Mouse (Mus musculus) hematopoietic stem cell, adult 5-6 weeks (primary cell): ENCODE results near the gene Plac1. TPM values are rescaled to one million over a fixed set of nuclear protein-coding genes. Genes with fewer than 3 reads are reported as not detected.

Source experiments
- ATAC-seq, 2 experiments: fragments of 125-278 bp in 1 of 2; replicated peaks in 1 of 2; 2 replicates each; pipeline ENCODE4 v1.8.0; 2016 to 2017; ENCODE audit warnings: inconsistent platforms in 2 of 2, mild to moderate bottlenecking in 2 of 2, moderate number of reproducible peaks in 2 of 2, low read depth in 1 of 2, moderate TSS enrichment in 1 of 2; ENCODE audit not compliant: low FRiP score in 2 of 2, poor library complexity in 2 of 2, severe bottlenecking in 2 of 2, insufficient read depth in 1 of 2, low TSS enrichment in 1 of 2
- total RNA-seq: library from RNA; stranded (forward); fragments of 172-1452, 232-1000 nt; gene quantifications from 2 replicates; pipeline ENCODE4 v1.2.3, GENCODE M21; 2017

Gene Plac1
- total RNA-seq, 1 experiment from 2014 or later = not detected

DNA sequence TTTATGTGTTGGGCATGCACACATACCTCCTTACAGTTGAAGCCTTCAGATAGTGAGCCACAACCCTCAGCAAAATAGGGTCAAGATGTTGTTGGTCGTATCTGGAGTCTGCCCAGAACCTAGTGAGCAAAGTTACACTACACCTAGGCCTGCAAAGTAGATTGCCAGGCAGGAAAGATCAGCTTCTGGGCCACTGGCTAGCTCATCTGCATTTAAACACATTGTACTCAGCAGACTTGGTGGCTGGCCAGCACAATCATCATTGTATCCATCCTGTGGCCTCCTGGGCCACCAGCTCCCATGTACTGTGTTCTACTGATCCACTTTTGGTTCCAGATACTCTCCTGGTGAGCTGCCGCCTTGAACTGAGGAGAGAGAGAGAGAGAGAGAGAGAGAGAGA is 102.8 kb downstream of the Plac1 start:
- no peak for ATAC-seq

DNA sequence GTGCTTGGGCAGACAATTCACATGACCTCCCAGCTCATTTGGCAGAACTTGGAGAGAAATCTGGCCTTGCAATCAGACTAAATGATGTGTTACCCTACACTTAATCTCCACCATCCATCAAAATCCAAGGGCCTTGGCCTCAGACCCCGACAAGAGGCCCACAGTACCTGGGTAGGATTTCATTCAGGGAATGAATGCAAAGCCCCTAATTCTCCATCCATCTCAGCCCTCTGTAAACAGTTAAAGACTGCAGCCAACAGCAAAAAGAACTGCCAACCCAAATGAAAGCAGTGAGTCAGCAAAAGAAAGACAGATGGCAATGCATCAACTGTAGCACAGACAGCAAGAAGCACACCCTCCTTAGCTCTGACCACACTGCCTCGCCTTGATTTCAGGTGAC is 110.4 kb downstream of the Plac1 start:
- no peak for ATAC-seq

DNA sequence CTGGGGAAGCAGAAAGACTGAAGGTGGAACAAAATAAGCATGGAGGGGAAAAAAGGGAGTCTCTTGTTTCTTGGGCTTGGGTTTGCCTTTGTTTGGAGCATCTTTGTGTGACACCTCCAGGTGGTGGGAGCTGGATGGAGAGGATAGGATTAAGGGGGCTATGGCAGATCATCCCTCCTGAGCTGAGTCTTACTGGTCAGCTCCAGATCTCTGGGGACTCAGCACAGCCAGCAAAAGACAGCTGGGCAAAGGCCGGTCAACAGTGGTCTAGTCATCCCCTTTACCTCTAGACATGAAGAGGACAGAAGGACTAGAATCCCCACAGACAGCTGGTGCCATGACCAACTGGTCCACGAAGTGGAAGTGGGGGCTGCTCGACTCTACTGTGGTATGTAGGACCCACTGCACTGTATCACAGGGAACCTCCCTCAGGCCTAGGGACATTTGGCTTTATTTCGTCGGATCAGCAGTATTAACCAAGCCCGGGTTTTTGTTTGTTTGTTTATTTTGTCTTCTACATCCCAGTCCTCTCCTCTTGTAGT is 113.3 kb downstream of the Plac1 start:
- ATAC-seq = no peak

DNA sequence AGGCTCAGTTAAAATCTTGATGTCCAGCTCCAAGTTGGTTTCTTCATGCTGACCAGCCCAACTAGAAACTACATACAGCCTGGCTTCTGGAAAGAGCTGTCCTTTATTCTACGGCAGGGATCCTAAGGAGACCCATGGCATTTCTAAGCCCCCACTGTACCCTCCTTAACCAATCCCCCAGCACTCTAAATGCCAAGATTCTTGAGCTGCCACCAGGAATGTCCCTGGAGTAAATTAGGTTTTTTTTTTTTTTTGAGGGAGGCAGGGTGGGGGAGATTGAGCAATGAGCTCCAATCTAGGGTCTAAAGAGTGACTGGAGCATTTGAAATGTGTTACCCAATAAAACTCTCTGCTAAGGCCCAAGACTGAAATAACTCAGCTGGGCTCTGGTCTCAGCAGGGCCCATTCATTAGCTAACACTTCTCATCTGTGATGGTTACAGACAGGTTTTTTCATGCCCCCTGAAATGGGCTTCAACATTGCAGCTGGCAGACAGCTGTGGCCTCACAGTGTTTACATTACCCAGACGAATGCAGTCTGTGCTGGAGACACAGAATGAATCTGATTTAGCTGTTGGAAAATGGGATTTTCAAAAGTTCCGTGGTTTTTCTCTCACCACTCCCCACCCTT is 114.0 kb downstream of the Plac1 start:
- ATAC-seq = no peak

DNA sequence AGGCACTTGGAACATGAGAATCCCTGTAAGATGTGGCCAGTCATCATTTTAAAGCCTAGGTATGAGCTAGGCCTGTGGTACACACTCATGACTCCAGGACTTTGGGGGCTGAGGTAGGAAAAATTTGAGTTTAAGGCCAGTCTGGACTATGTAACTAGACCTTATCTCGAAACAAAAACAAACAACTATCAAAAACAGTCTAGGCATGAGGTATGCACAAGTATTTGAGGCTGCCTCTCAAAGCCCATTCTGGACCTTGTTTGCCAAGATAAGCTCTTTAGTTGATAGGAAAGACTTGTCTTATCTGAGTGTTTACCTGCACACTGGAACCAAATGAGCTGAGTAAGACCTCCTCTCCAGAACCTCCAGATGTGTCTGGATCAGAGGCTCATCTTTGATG is 116.3 kb downstream of the Plac1 start:
- ATAC-seq = no peak

DNA sequence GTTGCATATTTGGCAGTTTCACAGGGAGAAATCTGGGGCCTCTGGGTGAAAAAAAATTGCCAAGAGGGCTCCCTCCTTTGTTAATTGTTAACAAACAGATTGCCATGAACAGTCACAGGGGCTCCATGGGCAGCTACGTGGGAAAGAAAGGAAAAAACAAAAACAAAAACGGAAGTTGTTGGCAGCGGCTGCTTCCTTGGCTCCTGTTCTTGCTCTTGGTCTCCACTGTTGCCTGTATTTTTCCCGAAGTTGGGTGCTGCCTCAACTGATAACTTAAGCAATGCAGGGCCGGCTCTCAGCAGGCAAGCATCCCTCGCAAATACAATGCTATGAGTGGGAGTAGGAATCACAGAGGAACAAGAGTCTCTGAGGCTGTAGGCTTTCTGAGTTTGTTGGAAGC is 121.3 kb downstream of the Plac1 start:
- ATAC-seq = no peak

DNA sequence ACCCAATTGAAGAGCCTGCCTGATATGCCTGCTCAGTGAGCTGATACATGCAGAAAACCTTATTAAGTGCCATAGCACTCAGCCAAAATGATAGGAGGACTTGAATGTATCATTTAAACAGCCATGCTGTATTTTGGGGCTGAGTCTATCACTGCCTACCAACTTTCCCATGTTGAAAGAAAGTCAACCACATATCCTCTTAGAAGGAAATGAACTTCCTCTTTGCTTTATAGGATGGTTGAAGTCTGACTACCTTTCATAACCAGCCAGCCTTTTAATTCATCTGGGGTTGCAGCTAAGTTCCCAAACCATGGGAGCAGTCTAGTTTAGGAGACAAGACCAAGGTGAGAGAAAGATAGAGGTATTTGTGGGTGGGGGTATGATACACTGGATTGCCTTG is 121.9 kb downstream of the Plac1 start:
- ATAC-seq = peak; percentile 64 to 73; a peak in 3 of 4 replicates

DNA sequence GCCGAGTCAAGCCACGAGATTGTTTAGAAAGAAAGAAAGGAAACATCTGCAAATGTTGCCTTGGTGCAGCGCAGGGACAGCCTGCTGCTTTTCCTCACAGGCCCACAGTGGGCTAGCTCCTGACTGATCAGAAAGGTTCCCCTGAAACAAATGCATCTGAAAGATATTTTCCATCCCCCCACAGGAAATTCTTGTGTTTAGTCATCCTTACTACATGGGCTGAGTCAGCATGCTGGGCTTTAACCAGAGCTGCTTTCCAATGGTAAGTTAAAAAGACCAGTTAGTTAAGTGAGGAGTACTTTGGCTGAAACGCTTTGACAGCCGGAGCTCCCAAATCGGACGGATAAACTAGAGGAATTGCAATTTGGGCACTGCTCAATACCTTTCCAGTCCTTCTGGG is 124.9 kb downstream of the Plac1 start:
- ATAC-seq = no peak

DNA sequence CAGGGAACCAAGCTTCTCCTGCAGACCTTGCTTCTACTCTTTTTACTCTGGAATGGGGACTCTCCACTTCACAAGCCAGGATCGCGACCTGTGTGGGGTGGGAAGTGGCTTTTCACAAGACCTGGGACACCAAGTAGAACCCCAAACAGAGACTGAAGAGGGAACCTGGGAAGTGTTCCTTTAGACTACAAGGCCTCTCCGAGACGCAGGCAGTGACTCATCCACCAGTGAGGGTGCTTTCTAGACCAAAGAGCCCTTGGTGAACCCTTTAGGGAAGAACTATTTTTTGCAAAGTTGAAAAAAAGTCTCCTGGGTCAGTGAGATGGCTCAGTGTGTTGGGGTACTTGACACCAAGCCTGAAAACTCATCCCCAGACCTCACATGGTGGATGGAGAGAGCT is 129.8 kb downstream of the Plac1 start:
- ATAC-seq = no peak

DNA sequence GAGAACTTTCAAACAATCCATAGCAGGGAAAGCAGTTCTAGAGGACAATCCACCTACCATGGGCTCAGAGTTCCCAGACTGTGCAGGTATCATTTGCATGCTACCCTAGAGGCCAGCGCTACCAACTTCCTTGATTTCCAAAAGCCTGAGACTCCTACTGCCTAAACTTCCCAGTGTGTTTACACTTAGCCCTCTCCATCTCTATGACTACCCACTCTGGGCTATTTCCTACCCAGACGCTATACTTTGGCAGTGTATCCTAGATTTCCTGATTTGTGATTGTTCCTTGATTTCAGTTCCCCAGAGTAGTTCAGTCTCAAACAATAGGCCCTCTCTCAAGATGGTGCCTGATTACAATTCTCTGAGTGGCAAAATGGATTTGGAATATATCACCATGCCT is 132.8 kb downstream of the Plac1 start:
- ATAC-seq = no peak

DNA sequence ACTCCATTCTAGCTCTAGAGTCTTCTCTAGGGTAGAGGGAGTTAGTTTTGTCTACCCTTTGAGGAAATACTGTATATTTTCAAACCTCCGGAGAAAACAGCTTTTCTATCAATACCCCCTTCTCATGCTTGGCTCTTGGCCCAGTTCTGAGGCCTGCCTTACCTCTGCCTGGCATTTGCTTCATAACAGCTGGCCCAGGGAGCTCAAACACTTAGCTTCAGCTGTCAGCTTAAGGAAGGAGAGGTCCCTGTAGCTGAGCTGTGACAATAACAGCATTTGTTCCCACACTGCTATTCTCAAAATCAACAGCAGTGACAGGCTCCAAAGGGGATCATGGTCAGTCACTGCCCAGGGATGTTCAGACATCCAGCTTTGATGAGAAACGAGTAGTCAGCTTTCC is 138.7 kb downstream of the Plac1 start:
- no peak for ATAC-seq

DNA sequence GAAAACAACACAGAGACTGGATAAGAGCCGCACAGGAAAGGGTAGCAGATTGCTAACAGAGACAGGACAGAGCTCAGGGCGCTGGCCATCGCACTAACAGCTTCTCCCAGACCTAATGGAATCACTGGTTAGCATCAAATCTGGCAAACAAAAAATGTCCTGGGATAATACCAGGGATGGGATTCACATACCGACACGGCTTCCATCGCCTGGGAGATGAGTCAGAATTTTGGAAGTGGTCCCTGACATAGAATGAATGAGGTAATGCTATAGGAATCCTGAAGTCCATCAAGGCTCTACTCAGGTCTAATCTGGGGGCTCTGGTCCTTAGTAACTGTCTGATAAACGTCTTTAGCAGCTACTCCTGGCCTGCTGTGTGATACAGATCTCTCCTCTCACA is 140.0 kb downstream of the Plac1 start:
- no peak for ATAC-seq

DNA sequence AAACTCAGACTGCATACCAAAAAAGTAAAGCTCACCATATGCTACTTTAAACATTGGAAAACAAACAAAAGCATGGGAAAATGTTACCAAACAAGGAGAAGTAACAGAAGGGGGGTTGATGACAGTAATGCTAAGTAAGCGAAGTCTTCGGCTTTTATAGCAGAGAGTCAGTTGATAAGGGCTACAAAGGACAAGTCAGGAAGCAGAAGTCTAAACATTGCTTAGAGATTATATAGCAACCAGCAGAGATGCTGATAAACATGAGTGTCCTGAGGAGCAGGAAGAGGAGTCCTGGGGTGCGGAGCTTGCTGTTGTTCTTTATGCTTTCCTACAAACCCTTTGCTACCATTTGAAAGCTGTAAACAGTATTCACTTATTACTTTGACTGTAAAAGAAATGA is 140.6 kb downstream of the Plac1 start:
- no peak for ATAC-seq

DNA sequence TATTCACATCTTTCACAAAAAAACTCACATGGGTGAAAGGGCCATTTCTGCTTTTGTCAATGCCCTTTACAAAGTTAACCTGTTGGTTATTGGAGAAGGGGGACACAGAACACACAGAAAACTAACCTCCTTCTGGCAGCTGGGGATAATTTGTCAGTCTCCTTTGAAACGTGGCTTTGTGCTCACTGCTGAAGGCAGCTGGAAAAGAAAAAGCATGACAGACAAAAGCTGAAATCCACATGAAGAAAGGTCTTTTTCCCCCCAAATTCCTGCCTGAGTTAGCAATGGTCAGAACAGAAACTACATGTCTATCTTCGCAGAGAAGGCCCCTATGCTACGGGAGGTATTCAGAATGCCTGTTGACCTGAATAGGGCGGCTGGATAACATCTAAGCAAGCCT is 141.6 kb downstream of the Plac1 start:
- ATAC-seq = no peak

DNA sequence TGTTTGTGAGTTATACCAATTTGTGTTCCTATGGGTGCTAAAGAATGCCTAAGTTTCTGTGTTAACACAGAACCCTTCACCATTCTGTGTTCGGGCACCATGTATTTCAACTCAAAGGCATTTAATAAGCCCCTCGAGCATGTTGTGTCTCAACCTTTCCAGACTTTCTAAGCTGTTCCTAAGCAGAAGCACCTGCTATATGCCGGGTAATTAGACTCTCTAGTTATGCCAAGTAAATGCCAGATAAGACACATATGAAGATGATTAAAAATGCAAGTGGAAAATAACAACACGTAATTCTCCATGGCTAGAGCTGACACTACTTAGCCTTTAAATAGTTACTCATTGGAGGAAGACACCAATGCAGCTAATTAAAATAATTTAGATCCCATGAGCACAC is 142.1 kb downstream of the Plac1 start:
- ATAC-seq = no peak

DNA sequence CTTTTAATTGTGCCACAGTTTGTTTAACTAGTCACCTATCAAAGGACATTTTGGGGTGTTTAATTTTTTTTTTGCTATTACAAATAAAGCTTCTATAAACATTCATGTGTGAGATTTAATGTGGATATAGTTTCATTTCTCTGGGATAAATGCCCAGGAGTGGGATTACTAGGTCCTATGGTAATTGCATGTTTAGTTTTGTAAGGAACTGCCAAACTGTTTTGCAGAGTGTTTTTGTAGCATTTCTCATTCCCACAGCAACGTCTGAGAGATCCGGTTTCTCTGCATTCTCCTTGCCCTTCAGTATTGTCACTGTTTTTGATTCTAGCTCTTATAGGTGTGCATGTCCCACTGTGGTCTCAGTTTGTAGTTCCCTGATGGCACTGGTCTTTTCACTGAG is 146.5 kb downstream of the Plac1 start:
- no peak for ATAC-seq

DNA sequence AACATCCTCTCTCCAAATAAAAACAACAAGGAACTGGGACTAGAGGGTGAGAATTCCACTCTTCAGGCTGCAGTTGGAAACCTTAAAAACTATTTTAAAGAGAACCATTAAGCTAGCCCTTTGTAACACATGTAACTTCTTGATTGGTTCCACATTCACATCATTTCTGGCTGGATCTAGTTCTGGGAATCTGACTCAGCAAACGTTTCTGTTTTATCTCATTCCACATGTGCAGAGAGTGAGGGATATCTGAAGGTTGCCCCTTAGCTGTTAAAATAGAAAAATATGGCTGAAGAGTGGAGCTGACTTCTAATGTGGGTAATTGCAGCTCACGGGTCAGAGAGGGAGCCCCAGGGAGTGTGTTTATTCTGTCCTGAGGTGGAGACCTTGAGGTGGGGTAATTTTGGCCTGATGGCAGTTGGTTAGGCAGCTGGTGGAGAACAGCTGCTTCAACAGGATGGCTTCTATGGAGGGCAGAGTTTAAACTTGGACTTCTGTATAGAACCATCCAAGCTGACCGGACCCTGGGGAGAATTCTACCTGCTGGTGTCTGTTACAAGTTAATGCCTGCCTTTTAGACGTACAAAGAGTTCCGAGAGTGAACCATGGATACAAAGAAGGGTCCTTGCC is 151.1 kb downstream of the Plac1 start:
- ATAC-seq = no peak

DNA sequence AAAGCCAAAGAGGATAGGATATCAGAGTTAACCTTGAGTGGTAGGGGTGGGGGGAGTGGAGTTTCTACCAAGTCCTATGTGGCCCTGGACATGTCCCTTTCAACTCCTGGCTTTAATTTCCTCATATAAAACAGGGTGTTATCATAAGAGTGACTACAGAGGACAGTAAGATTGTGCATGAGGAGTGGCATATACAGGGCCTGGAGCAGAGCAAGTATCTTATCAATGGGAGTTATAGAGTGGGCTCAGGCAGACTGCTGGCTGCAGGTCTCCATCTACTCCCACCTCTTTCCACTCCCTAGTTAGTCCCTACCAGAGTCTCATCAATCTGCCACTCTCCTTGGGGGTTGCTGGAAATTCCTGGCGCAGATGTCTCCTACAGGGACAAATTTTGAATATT is 152.7 kb downstream of the Plac1 start:
- no peak for ATAC-seq

DNA sequence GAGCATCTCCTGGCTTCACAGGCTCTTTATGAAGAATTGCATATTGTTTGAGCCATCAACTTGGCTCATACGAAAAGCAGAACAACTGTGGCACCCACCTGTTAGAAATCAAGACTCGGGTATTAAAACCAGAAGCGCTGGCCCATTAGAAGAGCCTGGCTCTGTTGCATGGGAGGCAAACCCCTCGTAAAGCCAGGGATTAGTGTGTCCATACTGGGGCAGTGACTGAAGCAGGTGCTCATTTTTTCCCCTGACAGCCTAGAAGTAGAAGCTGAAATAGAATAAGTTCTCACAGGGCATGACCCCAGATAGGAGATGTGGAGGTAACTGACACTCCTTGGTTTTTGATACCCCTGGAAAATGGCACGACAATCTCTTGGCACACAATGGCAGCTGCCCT is 154.4 kb downstream of the Plac1 start:
- ATAC-seq = no peak
